Mouse (Mus musculus): Measurements from ENCODE around the gene Kl. TPM values are rescaled to one million over a fixed set of nuclear protein-coding genes. Genes with fewer than 3 reads are reported as not detected.

Kl gene
- polyA plus RNA-seq, 2 experiments, result 0.28 to 0.45 TPM

GRCm38 (mm10) chr5:151024483-151024882 is 72.1 kb downstream of the Kl start:
- H3K36me3 ChIP-seq (ENCODE audit: control insufficient read depth, insufficient read depth, low read length), result no peaks in the 10 kb centered on the region
- WGBS, result 71% methylated on average over 2 of the region's 2 CpGs
- DNase-seq (ENCODE audit: low spot score), result no peak

DNA sequence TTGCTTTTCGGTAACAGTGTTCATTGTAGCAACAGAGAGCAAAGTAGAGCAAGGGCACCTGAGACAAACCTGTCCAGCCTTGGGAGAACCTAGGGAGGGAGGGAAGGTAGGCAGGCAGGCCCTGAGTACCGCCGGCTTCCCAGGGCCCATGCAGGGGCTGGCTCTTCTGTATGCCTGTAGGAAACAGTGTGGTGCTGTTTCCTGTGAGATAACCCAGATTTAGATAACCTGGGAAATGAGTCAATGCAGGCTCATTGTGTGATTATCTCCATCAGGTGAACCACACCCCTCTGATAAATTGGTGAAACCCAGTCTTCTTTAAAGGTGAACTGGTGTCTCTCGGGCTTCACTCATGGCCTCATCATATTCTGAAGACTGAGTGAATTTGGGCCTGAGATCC is 73.7 kb downstream of the Kl start:
- Histone ChIP-seq H3K9me3 (ENCODE audit: control insufficient read depth, low read length) (no peaks in the 10 kb centered on the region), H3K27ac (replicated peaks; ENCODE audit: low read depth, low read length) (no peak overlapping the region), H3K27me3 (ENCODE audit: control insufficient read depth, insufficient read depth, low read length) (no peaks in the 10 kb centered on the region), H3K4me3 (replicated peaks; ENCODE audit: low read length) (no peak overlapping the region), H3K9ac (ENCODE audit: low read depth, low read length, severe bottlenecking) (no peak overlapping the region), H3K4me1 (ENCODE audit: control insufficient read depth, insufficient read depth, low read length) (peaks cover 14% of the 10 kb centered on the region), H3K36me3 (ENCODE audit: control insufficient read depth, insufficient read depth, low read length) (no peaks in the 10 kb centered on the region), H3K4me2 (replicated peaks; ENCODE audit: low read depth, low read length, severe bottlenecking) (no peak overlapping the region)
- ATAC-seq (ENCODE audit: low FRiP score, low read depth) (no peak), DNase-seq (ENCODE audit: low spot score) (no peak)
- WGBS, result 88% methylated on average over 4 of the region's 4 CpGs
- TF ChIP-seq POLR2A (IDR thresholded peaks at IDR 0.05; ENCODE audit: borderline replicate concordance, extremely low read depth, insufficient read depth, insufficient read length), result no peak

More at GRCm38 (mm10) chr5:151024483-151024882, 72.1 kb downstream of the Kl start:
- Histone ChIP-seq H3K4me3 (replicated peaks; ENCODE audit: low read length) (no peak overlapping the region), H3K9me3 (ENCODE audit: control insufficient read depth, low read length) (no peaks in the 10 kb centered on the region), H3K4me2 (replicated peaks; ENCODE audit: low read depth, low read length, severe bottlenecking) (no peak overlapping the region), H3K4me1 (ENCODE audit: control insufficient read depth, insufficient read depth, low read length) (peaks cover 24% of the 10 kb centered on the region), H3K27me3 (ENCODE audit: control insufficient read depth, insufficient read depth, low read length) (no peaks in the 10 kb centered on the region), H3K9ac (ENCODE audit: low read depth, low read length, severe bottlenecking) (no peak overlapping the region), H3K27ac (replicated peaks; ENCODE audit: low read depth, low read length) (no peak overlapping the region)
- ATAC-seq (ENCODE audit: low FRiP score, low read depth), result no peak
- TF ChIP-seq POLR2A (IDR thresholded peaks at IDR 0.05; ENCODE audit: borderline replicate concordance, extremely low read depth, insufficient read depth, insufficient read length), result no peak

DNA sequence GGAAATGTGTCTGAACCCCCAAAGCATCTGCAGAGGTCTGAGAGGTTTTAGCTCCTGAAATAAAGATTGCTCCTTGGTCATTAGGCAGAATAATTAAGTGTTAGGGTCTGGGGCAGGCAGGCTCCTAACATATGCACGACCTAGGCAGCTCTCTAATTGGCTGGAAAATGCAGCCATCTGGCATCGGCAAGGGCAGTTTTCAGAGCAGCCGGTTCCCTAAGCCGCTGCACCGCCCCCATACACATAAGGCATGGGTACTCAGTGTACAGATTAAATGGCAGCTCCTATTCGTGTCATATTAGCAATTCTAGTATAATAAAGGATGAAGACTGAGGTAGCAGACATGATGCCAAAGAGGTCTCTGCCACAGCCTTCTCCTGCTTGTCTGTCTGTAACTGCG is 74.8 kb downstream of the Kl start:
- no peak overlapping the region for H3K9ac ChIP-seq (ENCODE audit: low read depth, low read length, severe bottlenecking)
- DNase-seq (ENCODE audit: low spot score) (no peak), ATAC-seq (ENCODE audit: low FRiP score, low read depth) (no peak)
- H3K27ac ChIP-seq (replicated peaks; ENCODE audit: low read depth, low read length), result no peak overlapping the region
- WGBS, result 13% methylated on average over 7 of the region's 7 CpGs
- H3K36me3 ChIP-seq (ENCODE audit: control insufficient read depth, insufficient read depth, low read length), result no peaks in the 10 kb centered on the region
- H3K4me2 ChIP-seq (replicated peaks; ENCODE audit: low read depth, low read length, severe bottlenecking), result no peak overlapping the region
- no peak for TF ChIP-seq POLR2A (IDR thresholded peaks at IDR 0.05; ENCODE audit: borderline replicate concordance, extremely low read depth, insufficient read depth, insufficient read length)
- H3K4me1 ChIP-seq (ENCODE audit: control insufficient read depth, insufficient read depth, low read length), result peaks cover 14% of the 10 kb centered on the region
- H3K27me3 ChIP-seq (ENCODE audit: control insufficient read depth, insufficient read depth, low read length), result no peaks in the 10 kb centered on the region
- no peaks in the 10 kb centered on the region for H3K9me3 ChIP-seq (ENCODE audit: control insufficient read depth, low read length)
- H3K4me3 ChIP-seq (replicated peaks; ENCODE audit: low read length), result no peak overlapping the region

GRCm38 (mm10) chr5:151028906-151029305 is 76.5 kb downstream of the Kl start:
- no peak overlapping the region for H3K4me3 ChIP-seq (replicated peaks; ENCODE audit: low read length)
- no peaks in the 10 kb centered on the region for H3K36me3 ChIP-seq (ENCODE audit: control insufficient read depth, insufficient read depth, low read length)
- 73% methylated on average over 6 of the region's 6 CpGs for WGBS
- H3K4me1 ChIP-seq (ENCODE audit: control insufficient read depth, insufficient read depth, low read length), result peaks cover 5% of the 10 kb centered on the region
- H3K4me2 ChIP-seq (replicated peaks; ENCODE audit: low read depth, low read length, severe bottlenecking), result no peak overlapping the region
- DNase-seq (ENCODE audit: low spot score) (no peak), ATAC-seq (ENCODE audit: low FRiP score, low read depth) (no peak)
- H3K9ac ChIP-seq (ENCODE audit: low read depth, low read length, severe bottlenecking), result no peak overlapping the region
- no peak for TF ChIP-seq POLR2A (IDR thresholded peaks at IDR 0.05; ENCODE audit: borderline replicate concordance, extremely low read depth, insufficient read depth, insufficient read length)
- H3K27me3 ChIP-seq (ENCODE audit: control insufficient read depth, insufficient read depth, low read length), result no peaks in the 10 kb centered on the region
- no peaks in the 10 kb centered on the region for H3K9me3 ChIP-seq (ENCODE audit: control insufficient read depth, low read length)
- H3K27ac ChIP-seq (replicated peaks; ENCODE audit: low read depth, low read length), result no peak overlapping the region

- Histone ChIP-seq H3K27me3 (ENCODE audit: control insufficient read depth, insufficient read depth, low read length) (no peaks in the 10 kb centered on the region), H3K4me1 (ENCODE audit: control insufficient read depth, insufficient read depth, low read length) (peaks cover 10% of the 10 kb centered on the region; the same call in 1 of the 2 replicates), H3K4me3 (replicated peaks; ENCODE audit: low read length) (no peak overlapping the region), H3K27ac (replicated peaks; ENCODE audit: low read depth, low read length) (no peak overlapping the region), H3K9me3 (ENCODE audit: control insufficient read depth, low read length) (no peaks in the 10 kb centered on the region), H3K9ac (ENCODE audit: low read depth, low read length, severe bottlenecking) (no peak overlapping the region), H3K36me3 (ENCODE audit: control insufficient read depth, insufficient read depth, low read length) (peaks cover 10% of the 10 kb centered on the region; the same call in 1 of the 2 replicates), H3K4me2 (replicated peaks; ENCODE audit: low read depth, low read length, severe bottlenecking) (no peak overlapping the region)
- TF ChIP-seq POLR2A (IDR thresholded peaks at IDR 0.05; ENCODE audit: borderline replicate concordance, extremely low read depth, insufficient read depth, insufficient read length), result no peak
- 66% methylated on average over 9 of the region's 9 CpGs for WGBS
- no peak for ATAC-seq (ENCODE audit: low FRiP score, low read depth)
- no peak for DNase-seq (ENCODE audit: low spot score)
These were observed 82.5 kb downstream of the Kl start for GRCm38 (mm10) chr5:151034715-151035512.
